Mouse (Mus musculus): ENCODE results near the gene Ppp1r3f.

The Ppp1r3f gene

DNA sequence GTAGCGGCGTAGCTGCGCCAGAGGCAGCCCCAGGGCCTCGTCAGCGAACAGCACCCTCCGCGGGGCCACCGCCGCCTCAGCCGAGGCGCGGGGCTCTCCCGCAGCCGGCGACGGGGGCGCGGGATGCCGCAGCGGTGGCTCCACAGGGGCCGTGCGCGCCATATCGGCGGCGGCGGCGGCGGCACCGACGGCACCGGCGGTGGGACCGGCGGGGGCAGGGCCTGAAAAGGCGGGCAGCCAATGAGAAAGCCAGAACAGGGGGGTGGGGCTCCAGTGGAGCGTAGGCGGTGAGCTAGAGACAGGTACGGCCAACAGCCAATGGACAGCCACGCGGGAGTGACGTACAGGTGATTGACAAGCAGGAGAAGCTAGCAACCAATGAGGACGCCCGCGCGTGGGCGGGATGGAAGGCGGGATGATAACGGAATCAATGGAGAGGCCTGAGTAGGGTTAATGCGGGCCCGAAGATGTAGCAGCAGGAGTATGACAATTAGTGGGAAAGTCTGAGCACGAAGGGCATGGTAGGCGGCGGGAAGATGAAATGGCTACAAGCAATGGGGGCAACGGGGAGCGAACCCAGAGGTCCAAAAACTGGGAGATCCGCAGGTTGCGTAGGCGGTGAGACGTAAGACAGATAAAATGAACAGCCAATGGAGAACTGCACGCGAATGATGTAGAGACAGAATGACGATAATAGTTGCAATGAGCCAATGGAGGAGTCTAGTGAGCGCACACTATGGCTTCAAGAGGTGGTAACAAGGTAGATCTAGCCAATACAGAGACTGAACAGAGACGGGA lies at the start of gene Ppp1r3f:
Gene Ppp1r3f (minus strand): TSS at position 197 of the 798 bp plus-strand sequence.
- peak; percentile 80 to 85 for DNase-seq (ENCODE audit: low spot score in 2 of 2)

DNA sequence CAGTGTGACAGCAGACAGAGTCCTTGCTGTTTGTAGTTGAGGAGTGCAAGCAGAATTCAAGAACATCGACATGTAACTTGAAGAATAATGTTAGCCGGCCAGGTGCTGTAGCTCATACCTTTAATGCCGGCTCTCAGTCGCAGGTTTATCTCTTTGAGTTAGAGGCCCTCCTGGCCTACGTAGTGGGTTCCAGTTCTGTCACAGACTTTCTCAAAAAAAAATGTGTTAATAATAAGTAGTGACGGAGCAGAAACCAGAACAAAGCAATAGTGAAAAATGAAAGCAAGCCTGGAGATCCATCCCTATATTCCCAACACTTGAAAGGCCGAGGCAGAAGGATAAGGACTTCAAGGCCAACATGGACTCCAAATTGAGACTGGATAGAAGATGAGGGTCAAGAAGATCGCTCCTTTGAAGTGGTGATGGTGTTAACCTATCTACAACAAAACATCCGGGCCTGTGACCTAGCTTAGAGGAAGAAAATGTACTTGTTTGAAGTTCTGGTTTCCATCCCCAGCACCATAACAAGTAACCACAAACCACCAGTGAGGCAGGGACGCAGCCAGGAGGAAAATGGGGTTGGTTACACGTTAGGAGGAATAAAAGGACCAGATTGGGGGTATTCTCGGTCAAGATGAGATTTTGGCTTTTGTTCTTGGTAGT lies 43.9 kb upstream of the Ppp1r3f start:
- no peak for DNase-seq (ENCODE audit: low spot score in 2 of 2)

DNA sequence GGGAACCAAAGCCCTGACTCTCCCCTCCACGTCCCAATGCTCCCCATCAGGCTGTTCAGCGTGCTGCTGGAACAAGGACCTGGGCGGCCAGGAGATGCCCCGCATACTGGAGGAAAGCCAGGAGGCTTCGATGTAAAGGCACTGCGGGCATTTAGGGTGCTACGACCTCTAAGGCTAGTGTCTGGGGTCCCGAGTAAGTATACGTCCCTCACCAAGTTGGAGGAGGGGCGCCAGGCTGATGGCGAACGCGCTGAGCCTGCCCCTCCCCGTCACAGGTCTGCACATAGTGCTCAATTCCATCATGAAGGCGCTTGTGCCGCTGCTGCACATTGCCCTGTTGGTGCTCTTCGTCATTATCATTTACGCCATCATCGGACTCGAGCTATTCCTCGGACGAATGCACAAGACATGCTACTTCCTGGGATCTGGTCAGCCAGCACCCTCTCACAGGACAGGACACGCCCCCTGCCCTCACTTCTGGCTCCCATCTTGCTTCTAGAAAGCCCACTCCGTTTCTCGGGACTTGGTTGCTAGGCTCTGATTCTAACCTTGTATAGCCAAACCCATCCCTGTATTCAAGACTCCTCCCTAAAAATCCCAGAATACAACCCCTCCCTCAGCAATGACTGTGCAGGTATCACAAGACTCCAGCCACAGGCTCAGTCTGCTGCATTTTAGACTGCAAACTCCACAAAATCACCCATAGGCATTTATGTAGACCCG lies 36.6 kb upstream of the Ppp1r3f start:
- no peak for DNase-seq (ENCODE audit: low spot score in 2 of 2)

DNA sequence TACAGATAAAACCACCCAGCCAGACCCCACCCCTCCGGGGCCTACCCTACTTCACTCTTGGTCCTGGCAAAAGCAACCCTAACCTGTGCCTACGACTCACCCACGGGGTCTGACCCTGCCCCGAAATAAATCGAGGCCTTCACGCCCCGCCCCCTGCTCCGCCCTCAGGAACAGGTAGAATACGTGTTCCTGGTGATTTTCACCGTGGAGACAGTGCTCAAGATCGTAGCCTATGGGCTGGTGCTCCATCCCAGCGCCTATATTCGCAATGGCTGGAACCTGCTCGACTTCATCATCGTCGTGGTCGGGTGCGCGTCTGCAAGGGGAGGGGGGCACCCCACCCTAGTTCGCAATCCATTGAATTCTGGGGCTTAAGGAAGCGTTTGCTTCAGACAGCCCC lies 36.0 kb upstream of the Ppp1r3f start:
- no peak for DNase-seq (ENCODE audit: low spot score in 2 of 2)

DNA sequence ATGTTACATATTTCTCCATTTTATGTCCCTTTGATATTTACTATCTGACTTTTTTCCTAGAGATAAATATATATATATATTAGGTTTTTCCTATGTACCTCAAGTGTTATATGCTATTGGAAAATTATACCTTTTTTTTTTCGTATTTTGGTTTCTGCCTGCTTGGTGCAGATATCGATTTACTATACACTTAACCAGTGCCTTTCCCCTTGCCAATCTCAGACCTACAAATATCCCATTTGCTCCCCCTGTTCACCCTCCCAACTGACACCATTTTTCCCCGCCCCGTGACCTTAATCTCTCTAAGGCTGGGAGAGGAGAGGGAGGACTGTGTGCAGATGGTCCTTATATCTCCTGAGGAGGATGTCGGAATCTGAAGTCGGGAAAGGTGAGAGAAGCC lies 32.7 kb upstream of the Ppp1r3f start, which contains the start of gene Cacna1f:
Gene Cacna1f (plus strand): TSS at position 301 of the 400 bp plus-strand sequence.
- DNase-seq (ENCODE audit: low spot score in 2 of 2), result no peak

DNA sequence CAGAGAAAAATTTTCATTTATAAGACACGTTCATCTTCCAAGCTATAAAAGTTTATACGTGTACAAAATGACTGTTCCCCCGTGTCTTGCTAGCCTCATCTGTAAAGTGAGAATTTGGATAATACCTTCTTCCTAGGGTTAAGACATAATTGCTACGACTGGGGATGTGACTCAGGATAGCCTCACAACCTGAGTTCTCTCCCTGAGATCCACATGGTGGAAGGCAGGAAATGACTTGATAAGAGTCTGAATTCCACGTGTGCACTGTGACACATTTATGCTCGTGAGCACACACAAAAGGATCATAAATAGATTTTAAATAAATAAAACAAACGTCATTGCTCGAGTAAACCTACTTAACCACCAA lies 31.5 kb upstream of the Ppp1r3f start:
- no peak for DNase-seq (ENCODE audit: low spot score in 2 of 2)

DNA sequence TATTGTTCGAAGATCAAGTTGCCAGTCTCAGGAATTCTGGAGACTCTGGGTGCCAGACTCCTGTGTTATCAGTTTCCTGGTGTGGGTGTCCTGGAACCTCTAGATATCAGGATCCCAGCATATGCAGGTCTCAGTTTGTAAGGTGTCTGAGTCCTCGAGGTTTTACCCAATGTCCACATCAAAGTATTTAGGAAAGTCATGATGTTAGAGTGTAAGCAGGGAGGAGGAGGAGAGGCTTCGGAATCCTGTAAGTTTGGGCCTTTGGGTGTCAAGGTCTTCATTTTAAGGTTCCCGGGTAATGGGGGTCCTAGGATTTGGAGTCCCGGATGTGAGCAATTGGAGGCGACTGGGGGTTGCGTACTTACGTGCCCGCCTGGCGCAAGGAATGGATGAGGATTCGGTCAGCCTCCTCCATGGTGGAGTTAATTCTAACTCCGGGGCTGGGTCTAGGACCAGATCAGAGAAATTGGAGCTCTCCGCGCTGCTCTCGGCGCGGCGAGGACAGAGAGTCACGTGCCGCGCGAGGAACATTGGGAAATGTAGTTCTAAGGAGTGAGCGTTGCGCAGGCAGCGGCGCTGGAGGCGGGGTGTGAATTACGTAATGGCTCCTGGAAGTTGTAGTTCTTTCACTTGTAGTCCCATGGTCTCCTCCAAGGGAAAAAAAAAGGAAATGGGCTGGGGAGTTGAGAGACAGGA lies 30.9 kb upstream of the Ppp1r3f start, which contains the start of gene Ccdc22:
Gene Ccdc22 (minus strand): TSS at position 639 of the 696 bp plus-strand sequence.
- peak; percentile 56 to 70 for DNase-seq (ENCODE audit: low spot score in 2 of 2)

DNA sequence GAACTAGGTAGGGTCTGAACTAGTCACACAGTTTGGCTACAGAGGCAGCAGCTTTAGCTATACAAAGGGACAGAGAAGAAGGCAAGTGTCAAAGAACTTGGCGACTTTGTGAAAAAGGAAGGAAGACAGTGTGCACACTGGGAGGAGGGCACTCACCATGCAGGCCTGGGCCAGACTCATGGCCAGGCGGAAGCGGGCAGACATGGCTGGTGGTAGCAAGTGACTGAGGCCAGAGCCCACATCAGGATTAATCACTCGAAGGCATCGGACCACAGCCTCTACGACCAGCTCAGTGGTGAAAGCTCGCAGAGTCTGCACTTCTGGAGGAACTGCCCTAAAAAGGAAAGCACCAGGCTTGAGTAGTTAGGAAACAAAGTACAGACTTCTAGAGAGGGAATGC lies 29.9 kb upstream of the Ppp1r3f start:
- DNase-seq (ENCODE audit: low spot score in 2 of 2), result no peak

DNA sequence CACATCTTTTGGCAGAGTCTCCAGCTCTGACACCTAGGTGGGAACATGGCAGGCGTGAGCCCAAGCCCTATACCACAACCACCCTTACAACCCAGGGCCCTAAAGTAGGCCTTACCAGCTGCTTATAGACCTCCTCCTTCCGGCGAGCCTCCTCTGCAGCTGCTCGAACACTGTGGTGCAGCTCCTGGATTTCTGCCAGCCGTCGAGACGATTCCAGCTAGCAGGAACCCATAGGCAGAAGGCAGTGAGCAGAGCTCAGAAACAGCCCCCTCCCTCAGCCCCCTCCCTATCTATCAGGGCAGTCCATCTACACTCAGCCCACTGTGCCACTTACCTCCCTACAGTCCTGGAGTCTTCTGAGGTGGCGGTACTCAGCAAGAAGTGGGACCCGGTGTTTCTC lies 21.3 kb upstream of the Ppp1r3f start:
- no peak for DNase-seq (ENCODE audit: low spot score in 2 of 2)

DNA sequence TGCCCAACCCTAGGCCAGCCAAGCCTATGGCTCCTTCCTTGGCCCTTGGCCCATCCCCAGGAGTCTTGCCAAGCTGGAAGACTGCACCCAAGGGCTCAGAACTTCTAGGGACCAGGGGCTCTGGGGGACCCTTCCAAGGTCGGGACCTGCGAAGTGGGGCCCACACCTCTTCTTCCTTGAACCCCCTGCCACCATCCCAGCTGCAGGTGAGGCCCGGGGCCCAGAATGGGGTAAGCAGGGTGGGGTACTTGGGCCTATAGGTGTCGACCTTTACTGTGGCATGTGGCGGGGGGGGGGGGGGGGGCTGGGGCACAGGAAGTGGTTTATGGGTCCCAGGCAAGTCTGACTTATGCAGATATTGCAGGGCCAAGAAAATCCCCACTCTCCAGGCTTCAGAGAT lies 12.3 kb upstream of the Ppp1r3f start:
- no peak for DNase-seq (ENCODE audit: low spot score in 2 of 2)

DNA sequence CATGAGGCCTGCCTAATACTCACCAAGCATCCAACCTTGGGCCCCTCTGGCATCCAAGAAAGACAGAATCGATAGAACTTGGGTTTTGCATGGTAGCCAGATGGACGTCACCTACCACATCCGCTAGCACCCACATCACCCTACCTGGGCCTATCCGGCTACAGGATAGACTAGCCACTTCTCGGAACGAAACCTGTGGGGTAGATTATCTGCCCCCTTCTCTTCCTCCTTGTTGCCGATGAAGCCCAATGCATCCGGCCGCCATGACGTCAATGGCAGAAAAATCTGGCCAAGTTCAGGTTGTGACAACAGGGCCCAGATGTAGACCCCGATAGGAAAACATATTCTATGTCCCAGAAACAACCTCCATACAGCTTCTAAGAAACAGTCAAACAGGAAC lies 9.8 kb upstream of the Ppp1r3f start:
- DNase-seq (ENCODE audit: low spot score in 2 of 2), result no peak

DNA sequence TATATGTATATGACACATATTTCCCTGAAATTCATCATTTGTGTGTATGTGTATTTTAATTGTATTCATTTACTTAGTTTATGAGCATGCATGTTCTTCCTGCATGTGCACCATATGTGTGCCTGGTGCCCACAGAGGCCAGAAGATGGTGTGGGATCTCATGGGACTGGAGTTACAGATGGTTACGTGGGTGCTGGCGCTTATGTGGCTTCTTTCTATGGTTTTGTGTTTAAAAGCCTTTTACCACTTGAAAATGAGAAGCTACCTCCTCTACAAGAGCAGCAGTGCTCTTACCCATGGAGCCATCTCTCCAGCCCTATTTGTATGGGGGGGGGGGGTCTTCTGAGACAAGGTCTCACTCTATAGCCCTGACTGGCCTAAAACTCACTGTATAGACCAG lies 7.1 kb upstream of the Ppp1r3f start:
- no peak for DNase-seq (ENCODE audit: low spot score in 2 of 2)

DNA sequence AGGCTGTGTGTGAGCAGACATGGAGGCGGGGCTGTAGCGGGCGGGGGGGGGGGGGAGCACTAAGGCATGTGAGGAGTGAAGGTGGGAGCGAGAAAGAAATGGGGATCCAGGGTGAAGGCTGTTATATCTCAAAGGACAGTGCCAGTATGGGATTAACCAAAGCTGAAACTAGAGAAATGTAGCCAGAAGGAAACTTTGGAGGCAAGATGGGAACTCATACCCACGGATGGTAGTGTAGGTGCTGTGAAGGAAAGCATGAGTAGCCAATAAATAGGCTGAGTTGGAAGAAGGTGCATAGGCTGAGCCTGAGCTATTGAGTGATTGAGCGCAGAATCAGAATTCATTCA lies 775 bp upstream of the Ppp1r3f start:
- no peak for DNase-seq (ENCODE audit: low spot score in 2 of 2)

DNA sequence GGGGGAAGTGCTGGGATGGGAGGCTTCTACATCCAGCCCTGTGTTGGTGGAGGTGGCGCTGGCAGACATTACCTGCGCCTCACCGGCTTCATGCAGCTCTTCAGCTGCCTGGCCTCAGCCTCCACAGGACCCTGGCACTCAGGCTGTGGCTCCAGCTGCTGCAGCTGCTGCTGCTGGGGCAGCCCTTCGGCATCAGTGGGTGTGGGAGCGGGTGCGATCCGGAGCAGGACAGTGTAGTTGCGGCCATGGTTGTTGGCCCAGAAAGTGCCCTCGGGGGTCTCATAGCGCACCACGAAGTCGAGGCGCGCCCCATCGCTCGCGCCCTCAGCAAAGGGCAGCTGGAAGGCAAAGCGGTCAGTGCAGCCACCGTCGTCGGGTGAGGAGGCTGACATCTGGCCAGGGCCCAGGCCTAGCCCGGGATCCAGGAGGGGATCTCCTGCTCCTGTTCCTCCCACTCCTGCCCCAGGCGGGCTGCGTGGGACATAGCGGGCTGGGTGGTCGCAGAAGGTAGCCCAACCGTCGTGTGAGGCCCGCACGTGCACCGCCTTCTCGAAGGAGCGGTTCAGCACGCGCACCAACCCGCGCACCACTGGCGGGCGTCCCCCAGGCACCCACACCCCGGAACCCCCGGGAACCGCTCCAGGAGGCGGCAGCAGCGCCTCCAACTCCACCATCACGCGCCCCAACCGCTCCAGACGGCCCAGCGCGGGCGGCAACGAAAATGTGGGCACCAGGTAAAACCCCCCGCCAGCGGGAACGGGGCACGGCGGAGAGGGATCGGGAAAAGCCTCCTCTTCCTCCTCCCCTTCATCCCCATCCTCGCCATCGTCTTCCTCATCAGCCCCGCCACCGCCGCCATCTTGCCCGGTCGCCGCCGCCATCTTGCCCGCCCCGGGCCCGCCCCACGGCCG lies 652 bp downstream of the Ppp1r3f start, which contains the start of gene Foxp3:
Gene Foxp3 (plus strand): TSS at position 469 of the 911 bp plus-strand sequence.
- DNase-seq (ENCODE audit: low spot score in 2 of 2), result peak; percentile 19 to 52

DNA sequence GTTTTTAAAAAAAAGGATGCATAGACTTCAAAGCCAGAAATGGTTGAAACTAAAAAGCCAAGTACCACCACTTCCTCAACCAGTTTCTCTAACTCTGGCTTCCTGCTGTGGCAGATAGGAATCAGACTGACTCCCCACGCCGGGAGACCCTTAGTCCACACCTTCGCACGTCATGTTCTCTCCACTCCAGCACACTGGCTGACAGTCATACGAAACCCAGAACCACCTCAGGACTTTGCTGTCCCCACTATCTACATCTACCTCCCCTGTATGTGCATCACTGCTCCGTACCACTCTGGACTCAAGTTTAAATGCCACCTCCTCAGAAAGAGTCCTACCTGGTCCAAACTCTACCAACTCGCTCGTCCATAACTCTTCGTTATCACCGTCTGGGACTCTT lies 1.6 kb downstream of the Ppp1r3f start:
- no peak for DNase-seq (ENCODE audit: low spot score in 2 of 2)

DNA sequence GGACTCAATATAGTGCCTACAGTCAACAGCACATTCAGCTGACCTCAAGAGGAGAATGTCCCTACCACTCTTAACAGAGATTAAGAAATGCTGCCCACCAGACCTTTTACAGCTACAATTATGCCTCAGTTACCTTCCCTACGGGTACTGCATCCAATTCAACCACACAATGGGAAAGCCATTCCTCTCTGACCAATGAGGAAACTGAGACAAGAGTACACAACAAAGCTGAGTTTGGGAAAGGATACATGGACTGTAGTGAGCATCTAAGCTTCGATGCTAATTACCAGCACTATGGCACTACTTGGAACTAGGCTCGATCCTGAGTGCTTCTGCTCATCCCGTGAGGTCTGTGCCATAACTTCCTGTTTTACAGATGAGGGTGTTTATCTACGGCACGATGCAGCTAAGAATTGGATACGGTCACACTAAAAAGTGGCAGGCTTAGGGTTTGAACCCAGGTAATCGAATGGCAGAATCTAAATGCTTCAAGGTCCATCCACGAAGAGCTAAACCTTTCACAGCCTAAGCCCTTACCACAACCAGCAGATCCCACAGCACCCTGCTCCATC lies 2.4 kb downstream of the Ppp1r3f start:
- no peak for DNase-seq (ENCODE audit: low spot score in 2 of 2)

DNA sequence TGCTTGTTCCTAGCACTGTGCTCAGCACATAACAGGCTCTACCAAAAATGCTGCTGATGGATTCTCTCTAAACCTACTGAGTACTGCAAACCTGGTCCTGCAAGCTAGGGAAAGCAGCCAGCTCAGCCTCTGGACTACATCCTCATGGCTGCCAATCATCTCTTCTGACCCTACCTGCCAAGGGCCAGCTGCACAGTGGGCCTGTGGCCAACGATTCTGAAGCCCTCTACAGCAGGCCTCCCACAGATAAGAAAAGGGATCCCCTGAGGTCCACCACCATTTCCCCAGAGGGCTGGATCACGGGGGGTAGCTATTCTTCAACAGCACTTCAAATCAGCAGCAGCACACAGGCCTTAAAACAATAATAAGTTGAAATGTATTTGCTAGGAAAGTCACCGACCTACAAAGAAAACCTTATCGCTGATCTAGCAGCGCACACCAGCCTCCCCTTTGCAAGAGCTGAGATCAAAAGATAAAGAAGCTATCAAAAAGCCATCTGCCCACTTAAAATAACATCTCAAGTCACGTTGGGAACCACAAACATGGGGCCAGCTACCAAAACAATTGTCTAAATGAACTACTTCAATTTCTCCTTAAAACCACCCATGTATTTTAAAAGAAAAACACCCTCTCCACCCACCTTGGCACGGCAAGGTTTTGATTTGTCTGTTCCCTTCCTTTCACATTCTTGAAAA lies 3.5 kb downstream of the Ppp1r3f start:
- no peak for DNase-seq (ENCODE audit: low spot score in 2 of 2)

DNA sequence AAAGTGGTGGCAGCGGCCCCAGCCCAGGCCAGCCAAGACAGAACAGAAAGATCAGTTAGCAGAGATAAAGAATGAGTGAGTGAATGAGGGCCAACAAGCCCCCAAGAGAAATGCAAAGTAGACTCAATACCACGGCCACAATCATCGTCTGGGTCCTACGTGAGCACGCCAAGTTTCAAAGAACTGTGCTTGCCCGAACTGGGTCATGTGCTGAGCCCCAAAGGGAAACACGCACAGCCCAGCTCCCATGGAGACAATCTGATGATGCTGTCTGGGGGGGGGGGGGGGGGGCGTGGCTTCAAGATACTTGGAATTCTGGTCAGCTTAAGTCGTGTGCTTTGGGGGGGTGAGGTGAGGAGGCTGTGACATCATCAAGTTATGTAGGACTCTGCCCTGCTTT lies 6.6 kb downstream of the Ppp1r3f start:
- DNase-seq (ENCODE audit: low spot score in 2 of 2), result no peak

DNA sequence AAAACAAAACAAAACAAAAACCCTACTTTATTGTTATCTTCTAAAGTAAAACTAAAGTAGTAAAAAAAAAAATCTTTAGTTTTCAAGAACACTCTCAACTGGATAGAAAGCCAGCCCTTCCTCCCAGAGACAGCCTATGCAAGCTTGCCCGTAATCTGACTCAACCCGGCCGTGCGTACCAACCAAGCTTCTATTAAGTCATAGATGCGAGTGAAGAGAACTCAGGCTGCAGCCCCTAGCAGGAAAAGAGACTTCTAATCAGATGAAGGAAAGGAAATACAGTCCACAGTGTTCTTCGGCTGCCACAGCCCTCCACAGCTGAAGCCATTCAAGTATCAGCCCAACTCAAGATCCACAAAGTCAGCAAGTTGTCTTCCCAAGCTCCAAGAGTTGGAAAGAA lies 7.7 kb downstream of the Ppp1r3f start:
- no peak for DNase-seq (ENCODE audit: low spot score in 2 of 2)

DNA sequence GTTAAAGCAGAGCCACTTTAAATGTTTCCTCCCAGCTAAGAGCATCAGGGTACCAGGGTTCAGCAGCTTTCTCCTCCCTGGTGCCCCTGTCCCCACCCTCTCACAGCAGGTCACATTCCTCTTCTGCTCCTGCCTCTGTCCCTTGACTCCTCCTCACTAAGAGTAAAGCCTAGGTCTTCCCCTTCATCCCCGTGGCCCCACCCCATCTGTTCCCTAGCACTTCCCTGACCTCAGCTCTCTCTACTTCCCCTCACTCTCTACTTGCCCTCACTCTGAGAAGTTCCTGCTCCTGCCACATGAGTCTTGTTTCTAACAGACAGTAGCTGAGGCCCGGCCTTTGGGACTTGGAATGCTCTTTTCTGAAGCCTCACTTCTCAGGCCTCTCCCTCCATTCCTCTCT lies 11.0 kb downstream of the Ppp1r3f start:
- DNase-seq (ENCODE audit: low spot score in 2 of 2), result no peak
